Comparison of ENCODE assay signal across 14 mouse cellular contexts in genomic region chr17:87773175-87773574, GRCm38 (mm10). TPM values are rescaled to one million over a fixed set of nuclear protein-coding genes. Genes with fewer than 3 reads are reported as not detected.
A peak's percentile ranks its signal among the peaks of the same experiment; 100 is the strongest.
DNase-seq lines count a peak whose midpoint lies in the region; ATAC-seq and TF ChIP-seq lines count a peak whose summit lies in the region.
"Had no signal": no experiment of that assay in that cellular context is flagged by ENCODE, and none has a peak within 500 bp of the region (broad histone marks: within the 10 kb centered on the region; RNA-seq: fewer than 3 reads in every experiment).

No protein-coding gene starts in this region.

- ATAC-seq in liver, embryonic 14.5 days (ENCODE audit: insufficient read depth), result no peak
- ATAC-seq in stomach, postnatal 0 days (ENCODE audit: low FRiP score, low TSS enrichment), result no peak
- ATAC-seq in cerebellum, adult (ENCODE audit: insufficient number of reproducible peaks, low FRiP score, low TSS enrichment), result no peak

- H3K4me3 ChIP-seq in cerebellum, adult 2 months (replicated peaks; ENCODE audit: insufficient read depth, low read depth, low read length), result no peak overlapping the region
- no peak overlapping the region for H3K4me3 ChIP-seq in liver, embryonic 14.5 days (ENCODE audit: insufficient read depth in 1 of 2, low read depth in 2 of 2, low read length in 2 of 2)
- no peak overlapping the region for H3K4me3 ChIP-seq in stomach, postnatal 0 days (ENCODE audit: low read depth, low read length)
- H3K4me3 ChIP-seq: hindbrain, embryonic 15.5 days; liver, embryonic 13.5 days; myocyte had no signal

- H3K4me2 ChIP-seq in liver, embryonic 14.5 days (ENCODE audit: low read depth), result no peak overlapping the region
- no peak overlapping the region for H3K4me2 ChIP-seq in stomach, postnatal 0 days (replicated peaks; ENCODE audit: low read depth)
- H3K4me2 ChIP-seq: hindbrain, embryonic 15.5 days; liver, embryonic 13.5 days had no signal

- TF ChIP-seq EP300 in liver, embryonic 14.5 days (IDR thresholded peaks at IDR 0.05; ENCODE audit: low read depth), result no peak
- no peak for TF ChIP-seq EP300 in stomach, postnatal 0 days (optimal IDR thresholded peaks at IDR 0.05)

- TF ChIP-seq POLR2A in cerebellum, adult 2 months (IDR thresholded peaks at IDR 0.05; ENCODE audit: borderline replicate concordance, insufficient read depth, low read length), result no peak

- H3K27me3 ChIP-seq in cerebellum, adult 2 months (ENCODE audit: control insufficient read depth, insufficient read depth, low read length), result no peaks in the 10 kb centered on the region
- no peaks in the 10 kb centered on the region for H3K27me3 ChIP-seq in liver, embryonic 14.5 days (ENCODE audit: control insufficient read depth, insufficient read depth, low read length)
- H3K27me3 ChIP-seq in stomach, postnatal 0 days (ENCODE audit: control insufficient read depth, insufficient read depth, low read length), result no peaks in the 10 kb centered on the region
- H3K27me3 ChIP-seq: hindbrain, embryonic 15.5 days; liver, embryonic 13.5 days had no signal

- no peaks in the 10 kb centered on the region for H3K36me3 ChIP-seq in liver, embryonic 14.5 days (replicated peaks; ENCODE audit: control insufficient read depth, insufficient read depth, low read depth)
- H3K36me3 ChIP-seq in stomach, postnatal 0 days (ENCODE audit: control insufficient read depth, insufficient read depth, low read length), result no peaks in the 10 kb centered on the region
- H3K36me3 ChIP-seq: hindbrain, embryonic 15.5 days; liver, embryonic 13.5 days had no signal

- DNase-seq in cerebellum, adult 2 months, result no peak
- DNase-seq in cerebellum, postnatal 4 days (ENCODE audit: low spot score in 2 of 2), result no peak
- no peak for DNase-seq in liver, embryonic 14.5 days (ENCODE audit: low read depth in 3 of 3, low spot score in 3 of 3)
- DNase-seq in liver, result no peak
- DNase-seq in thymus, postnatal 4 days, result peak; percentile 38
- DNase-seq in thymus, postnatal 10 days (ENCODE audit: low spot score in 2 of 2), result no peak
- DNase-seq in stomach, postnatal 0 days (ENCODE audit: low spot score), result no peak
- DNase-seq: adrenal gland, adult 8-10 months; cerebellum, postnatal 36 days; liver, embryonic 13.5 days had no signal

- 92% methylated on average over 3 of the region's 3 CpGs for WGBS in cerebellum, adult 2 months
- 54% methylated on average over 3 of the region's 3 CpGs for WGBS in liver, embryonic 14.5 days (ENCODE audit: insufficient replicate concordance)
- 79% methylated on average over 3 of the region's 3 CpGs for WGBS in stomach, postnatal 0 days

- TF ChIP-seq CTCF in cerebellum, adult 2 months (IDR thresholded peaks at IDR 0.05; ENCODE audit: borderline replicate concordance, insufficient read depth, low read depth, low read length), result peak; percentile 65
- TF ChIP-seq CTCF in liver, embryonic 14.5 days (IDR thresholded peaks at IDR 0.05; ENCODE audit: low read depth), result peak; percentile 62
- peak; percentile 62 for TF ChIP-seq CTCF in stomach, postnatal 0 days (IDR thresholded peaks at IDR 0.05; ENCODE audit: low read depth)

- H3K27ac ChIP-seq in cerebellum, adult 2 months (ENCODE audit: insufficient read depth, low read length), result no peak overlapping the region
- no peak overlapping the region for H3K27ac ChIP-seq in liver, embryonic 14.5 days
- H3K27ac ChIP-seq in stomach, postnatal 0 days (replicated peaks), result no peak overlapping the region
- H3K27ac ChIP-seq: hindbrain, embryonic 15.5 days; liver, embryonic 13.5 days had no signal

- no peaks in the 10 kb centered on the region for H3K9me3 ChIP-seq in liver, embryonic 14.5 days (ENCODE audit: control insufficient read depth, low read length)
- H3K9me3 ChIP-seq in stomach, postnatal 0 days (ENCODE audit: control insufficient read depth, low read length), result no peaks in the 10 kb centered on the region
- H3K9me3 ChIP-seq: hindbrain, embryonic 15.5 days; liver, embryonic 13.5 days had no signal

- H3K4me1 ChIP-seq in cerebellum, adult 2 months (ENCODE audit: control insufficient read depth, insufficient read depth, low read length), result peaks cover 34% of the 10 kb centered on the region
- H3K4me1 ChIP-seq in liver, embryonic 14.5 days (replicated peaks; ENCODE audit: control insufficient read depth in 2 of 2, insufficient read depth in 2 of 2, low read length in 1 of 2), result no peaks in the 10 kb centered on the region
- no peaks in the 10 kb centered on the region for H3K4me1 ChIP-seq in stomach, postnatal 0 days (replicated peaks; ENCODE audit: control insufficient read depth, insufficient read depth)
- H3K4me1 ChIP-seq: hindbrain, embryonic 15.5 days; liver, embryonic 13.5 days had no signal

- no peak overlapping the region for H3K9ac ChIP-seq in liver, embryonic 14.5 days (replicated peaks)
- no peak overlapping the region for H3K9ac ChIP-seq in stomach, postnatal 0 days (ENCODE audit: low read length)
- H3K9ac ChIP-seq: hindbrain, embryonic 15.5 days; liver, embryonic 13.5 days had no signal

RNA-seq across cellular contexts. Expression of gene Kcnk12, which starts 24.6 kb away (rescaled TPM):
- polyA plus RNA-seq in cerebellum, adult 2 months (2012; rRNA removed), result 43.2 and 50.4 TPM in 2 replicates
- 0.57 and 0.94 TPM in 2 replicates for polyA plus RNA-seq in liver, embryonic 14.5 days (2012; rRNA removed)
- polyA plus RNA-seq in liver, embryonic 14.5 days (2014; fragmentation: Nextera tagmentation; extraction: Ambion mirVana), result 0.13 and 0.61 TPM in 2 replicates
- polyA plus RNA-seq in stomach, postnatal 0 days (2015; fragmentation: Nextera tagmentation; extraction: Ambion mirVana), result 0.10 and 0.15 TPM in 2 replicates
- polyA plus RNA-seq: forebrain, embryonic 11.5 days had no signal

Comparison
In these comparisons a context has a peak if more than half of its experiments do, and no peak if none do; other contexts are left out.
1. RNA of gene Kcnk12, which starts 24.6 kb away (polyA plus RNA-seq): 43.2 to 50.4 TPM in cerebellum, adult 2 months; 0.13 to 0.94 TPM in liver, embryonic 14.5 days and 0.10 to 0.15 TPM in stomach, postnatal 0 days; every median in the first group is over 10 times any median in the second.
2. Peak in every context shown above with its lines, with median percentiles within 50 percentile points of each other: CTCF ChIP-seq.